Mouse (Mus musculus) monocyte, adult 59 days (primary cell): Measurements from ENCODE around the gene Slc22a16. TPM values are rescaled to one million over a fixed set of nuclear protein-coding genes. Genes with fewer than 3 reads are reported as not detected.

Experiments
- total RNA-seq, 2 experiments: library from RNA; stranded (reverse); gene quantifications; one replicate each; pipeline ENCODE4 v1.2.4; 2023

Slc22a16 gene
- total RNA-seq, result not detected

GRCm38 (mm10) chr10:40570036-40570435 lies at the start of gene Slc22a16:
TSS of gene Slc22a16 (plus strand) at chr10:40570336.

GRCm38 (mm10) chr10:40629656-40630311 lies 59.6 kb downstream of the Slc22a16 start, which contains the start of gene Ddo:
TSS of gene Ddo (plus strand) at chr10:40630011.

Other genes with a start within 250 kb of the Slc22a16 start
- gene Cdk19, start 230.8 kb upstream of the Slc22a16 start, total RNA-seq, result 10 to 100 TPM; 36.9 to 39.1 TPM
- not detected for gene Ddo, start 59.7 kb downstream of the Slc22a16 start, total RNA-seq
- gene Mettl24, start 112.9 kb downstream of the Slc22a16 start, total RNA-seq, result not detected